Comparison of ENCODE assay signal across 11 mouse cellular contexts in genomic region chr11:71670111-71671050, GRCm38 (mm10).
DNase-seq lines count a peak whose midpoint lies in the region; ATAC-seq and TF ChIP-seq lines count a peak whose summit lies in the region.
"Had no signal": no experiment of that assay in that cellular context is flagged by ENCODE, and none has a peak within 500 bp of the region (broad histone marks: within the 10 kb centered on the region; RNA-seq: fewer than 3 reads in every experiment).

No protein-coding gene starts in this region.

- 55% methylated on average over 19 of the region's 19 CpGs for WGBS in hindbrain, postnatal 0 days
- WGBS in intestine, embryonic 15.5 days: 61% methylated on average over 19 of the region's 19 CpGs

- H3K9me3 ChIP-seq in hindbrain, postnatal 0 days (ENCODE audit: low read length): no peaks in the 10 kb centered on the region
- no peaks in the 10 kb centered on the region for H3K9me3 ChIP-seq in intestine, embryonic 15.5 days
- H3K9me3 ChIP-seq: forebrain, embryonic 15.5 days; midbrain, embryonic 15.5 days had no signal

- H3K27ac ChIP-seq in hindbrain, postnatal 0 days: peak overlapping the region; percentile 29; the same call in 1 of the 2 replicates
- no peak overlapping the region for H3K27ac ChIP-seq in intestine, embryonic 15.5 days
- H3K27ac ChIP-seq: forebrain, embryonic 15.5 days; midbrain, embryonic 15.5 days had no signal

- peak; percentile 8 for DNase-seq in kidney, postnatal 14 days
- no peak for DNase-seq in kidney, adult 18-20 months
- peak; percentile 45 for DNase-seq in cerebellum, adult 9-11 months
- peak; percentile 53 for DNase-seq in hindbrain, postnatal 0 days (ENCODE audit: low spot score)
- DNase-seq in thymus, adult 18-20 months: peak; percentile 58 to 72
- no peak for DNase-seq in layer of hippocampus, postnatal 25 days (ENCODE audit: extremely low spot score in 1 of 2, low spot score in 1 of 2)
- no peak for DNase-seq in layer of hippocampus, adult 8-10 months (ENCODE audit: low spot score in 2 of 2)
- DNase-seq: layer of hippocampus, postnatal 36 days had no signal

- H3K4me2 ChIP-seq in hindbrain, postnatal 0 days (ENCODE audit: low read depth, low read length): no peak overlapping the region
- no peak overlapping the region for H3K4me2 ChIP-seq in intestine, embryonic 15.5 days (replicated peaks)
- H3K4me2 ChIP-seq: forebrain, embryonic 15.5 days; midbrain, embryonic 15.5 days had no signal

- no peak overlapping the region for H3K9ac ChIP-seq in hindbrain, postnatal 0 days (replicated peaks; ENCODE audit: low read length)
- H3K9ac ChIP-seq in intestine, embryonic 15.5 days: no peak overlapping the region
- H3K9ac ChIP-seq: forebrain, embryonic 15.5 days; midbrain, embryonic 15.5 days had no signal

- TF ChIP-seq CTCF in hindbrain, postnatal 0 days (IDR thresholded peaks at IDR 0.05; ENCODE audit: low read depth): no peak

- ATAC-seq in hindbrain, postnatal 0 days: peak; percentile 29; the same call in 1 of the 2 replicates
- ATAC-seq in intestine, embryonic 15.5 days: no peak
- ATAC-seq: forebrain, embryonic 15.5 days; midbrain, embryonic 15.5 days had no signal

- H3K36me3 ChIP-seq in hindbrain, postnatal 0 days (ENCODE audit: insufficient read depth, low read length): no peaks in the 10 kb centered on the region
- no peaks in the 10 kb centered on the region for H3K36me3 ChIP-seq in intestine, embryonic 15.5 days
- H3K36me3 ChIP-seq: forebrain, embryonic 15.5 days; midbrain, embryonic 15.5 days had no signal

- H3K4me1 ChIP-seq in hindbrain, postnatal 0 days (ENCODE audit: insufficient read depth, low read length): peaks cover 3% of the 10 kb centered on the region
- H3K4me1 ChIP-seq in intestine, embryonic 15.5 days (replicated peaks): no peaks in the 10 kb centered on the region

- no peaks in the 10 kb centered on the region for H3K27me3 ChIP-seq in hindbrain, postnatal 0 days (ENCODE audit: insufficient read depth, low read length)
- H3K27me3 ChIP-seq in intestine, embryonic 15.5 days (replicated peaks): no peaks in the 10 kb centered on the region
- H3K27me3 ChIP-seq: forebrain, embryonic 15.5 days; midbrain, embryonic 15.5 days had no signal

- no peak overlapping the region for H3K4me3 ChIP-seq in hindbrain, postnatal 0 days (ENCODE audit: low read length)
- H3K4me3 ChIP-seq in intestine, embryonic 15.5 days (replicated peaks): no peak overlapping the region
- H3K4me3 ChIP-seq: forebrain, embryonic 15.5 days; midbrain, embryonic 15.5 days had no signal

Comparison
In these comparisons a context has a peak if more than half of its experiments do, and no peak if none do; other contexts are left out.
1. DNase-seq: peak in kidney, postnatal 14 days (single experiment), cerebellum, adult 9-11 months (single experiment), hindbrain, postnatal 0 days (single experiment) and thymus, adult 18-20 months (2 of 2); none in kidney, adult 18-20 months (single experiment), layer of hippocampus, postnatal 25 days (0 of 2) and layer of hippocampus, adult 8-10 months (0 of 2).